20 mouse cellular contexts compared by ENCODE assay signal in genomic region chr11:14031412-14032122, GRCm38 (mm10).
DNase-seq lines count a peak whose midpoint lies in the region; ATAC-seq and TF ChIP-seq lines count a peak whose summit lies in the region.
"Had no signal": no experiment of that assay in that cellular context is flagged by ENCODE, and none has a peak within 500 bp of the region (broad histone marks: within the 10 kb centered on the region; RNA-seq: fewer than 3 reads in every experiment).

No protein-coding gene starts in this region.

- TF ChIP-seq CTCF in hindbrain, postnatal 0 days (IDR thresholded peaks at IDR 0.05; ENCODE audit: low read depth) = no peak

- no peak overlapping the region for H3K9ac ChIP-seq in hindbrain, postnatal 0 days (replicated peaks; ENCODE audit: low read length)
- H3K9ac ChIP-seq in hindbrain, embryonic 12.5 days = no peak overlapping the region
- H3K9ac ChIP-seq in forebrain, embryonic 14.5 days (ENCODE audit: low read length) = no peak overlapping the region
- H3K9ac ChIP-seq in neural tube, embryonic 14.5 days (replicated peaks; ENCODE audit: low read depth, low read length) = no peak overlapping the region
- H3K9ac ChIP-seq: heart, embryonic 15.5 days; liver, embryonic 14.5 days; lung, embryonic 15.5 days; midbrain, embryonic 13.5 days had no signal

- no peak overlapping the region for H3K27ac ChIP-seq in hindbrain, postnatal 0 days
- H3K27ac ChIP-seq in hindbrain, embryonic 12.5 days = no peak overlapping the region
- no peak overlapping the region for H3K27ac ChIP-seq in forebrain, embryonic 14.5 days (ENCODE audit: low read depth, low read length)
- H3K27ac ChIP-seq in neural tube, embryonic 14.5 days (ENCODE audit: low read depth, low read length) = no peak overlapping the region
- H3K27ac ChIP-seq: heart, embryonic 15.5 days; liver, embryonic 14.5 days; lung, embryonic 15.5 days; macrophage; midbrain, embryonic 13.5 days had no signal

- H3K9me3 ChIP-seq in hindbrain, postnatal 0 days (ENCODE audit: low read length) = no peaks in the 10 kb centered on the region
- no peaks in the 10 kb centered on the region for H3K9me3 ChIP-seq in hindbrain, embryonic 12.5 days (replicated peaks)
- no peaks in the 10 kb centered on the region for H3K9me3 ChIP-seq in forebrain, embryonic 14.5 days (replicated peaks; ENCODE audit: control insufficient read depth, low read length)
- no peaks in the 10 kb centered on the region for H3K9me3 ChIP-seq in neural tube, embryonic 14.5 days (ENCODE audit: control insufficient read depth, low read length)
- H3K9me3 ChIP-seq: heart, embryonic 15.5 days; lung, embryonic 15.5 days; midbrain, embryonic 13.5 days had no signal

- H3K4me1 ChIP-seq in hindbrain, postnatal 0 days (ENCODE audit: insufficient read depth, low read length) = no peaks in the 10 kb centered on the region
- H3K4me1 ChIP-seq in hindbrain, embryonic 12.5 days = no peaks in the 10 kb centered on the region
- peaks cover 3% of the 10 kb centered on the region; the same call in 1 of the 2 replicates for H3K4me1 ChIP-seq in forebrain, embryonic 14.5 days (ENCODE audit: control insufficient read depth, insufficient read depth, low read length)
- H3K4me1 ChIP-seq in neural tube, embryonic 14.5 days (ENCODE audit: control insufficient read depth, insufficient read depth, low read length) = no peaks in the 10 kb centered on the region
- H3K4me1 ChIP-seq: heart, embryonic 15.5 days; lung, embryonic 15.5 days; midbrain, embryonic 13.5 days had no signal

- no peaks in the 10 kb centered on the region for H3K36me3 ChIP-seq in hindbrain, postnatal 0 days (ENCODE audit: insufficient read depth, low read length)
- H3K36me3 ChIP-seq in hindbrain, embryonic 12.5 days = no peaks in the 10 kb centered on the region
- H3K36me3 ChIP-seq in forebrain, embryonic 14.5 days (ENCODE audit: control insufficient read depth, insufficient read depth, low read length) = no peaks in the 10 kb centered on the region
- H3K36me3 ChIP-seq in neural tube, embryonic 14.5 days (ENCODE audit: control insufficient read depth, insufficient read depth, low read length) = no peaks in the 10 kb centered on the region
- H3K36me3 ChIP-seq: heart, embryonic 15.5 days; lung, embryonic 15.5 days; midbrain, embryonic 13.5 days had no signal

- no peak overlapping the region for H3K4me2 ChIP-seq in hindbrain, postnatal 0 days (ENCODE audit: low read depth, low read length)
- H3K4me2 ChIP-seq in hindbrain, embryonic 12.5 days (replicated peaks) = no peak overlapping the region
- H3K4me2 ChIP-seq in forebrain, embryonic 14.5 days (ENCODE audit: low read length) = no peak overlapping the region
- no peak overlapping the region for H3K4me2 ChIP-seq in neural tube, embryonic 14.5 days (ENCODE audit: low read depth, low read length)
- H3K4me2 ChIP-seq: heart, embryonic 15.5 days; lung, embryonic 15.5 days; midbrain, embryonic 13.5 days had no signal

- DNase-seq in embryo, embryonic 9.5 days (ENCODE audit: extremely low spot score) = peak; percentile 1
- DNase-seq in embryo, embryonic 10 days (ENCODE audit: low spot score) = no peak
- DNase-seq in hindbrain, postnatal 0 days (ENCODE audit: low spot score) = peak; percentile 24
- peak; percentile 59 for DNase-seq in forebrain, embryonic 14.5 days (ENCODE audit: low spot score)
- DNase-seq in layer of hippocampus, adult 9-11 months = no peak
- DNase-seq: adrenal gland, postnatal 14 days; cerebellum, adult 11 months; cerebellum, postnatal 10 days; gastrocnemius, postnatal 25 days; kidney, adult 11 months; kidney, postnatal 10 days; thymus, postnatal 14 days had no signal

- ATAC-seq in hindbrain, postnatal 0 days = no peak
- no peak for ATAC-seq in hindbrain, embryonic 12.5 days (ENCODE audit: low FRiP score)
- peak; percentile 88 for ATAC-seq in forebrain, embryonic 14.5 days
- peak; percentile 81 for ATAC-seq in neural tube, embryonic 14.5 days (ENCODE audit: low read depth)
- ATAC-seq: CD4-positive, CD25-positive, alpha-beta regulatory T cell, adult 4 months; midbrain, embryonic 13.5 days had no signal

- H3K4me3 ChIP-seq in hindbrain, postnatal 0 days (ENCODE audit: low read length) = no peak overlapping the region
- no peak overlapping the region for H3K4me3 ChIP-seq in hindbrain, embryonic 12.5 days
- H3K4me3 ChIP-seq in forebrain, embryonic 14.5 days (ENCODE audit: low read depth, low read length) = no peak overlapping the region
- H3K4me3 ChIP-seq in neural tube, embryonic 14.5 days (ENCODE audit: low read depth, low read length) = no peak overlapping the region
- H3K4me3 ChIP-seq: heart, embryonic 15.5 days; lung, embryonic 15.5 days; midbrain, embryonic 13.5 days had no signal

- H3K27me3 ChIP-seq in hindbrain, postnatal 0 days (ENCODE audit: insufficient read depth, low read length) = no peaks in the 10 kb centered on the region
- H3K27me3 ChIP-seq in hindbrain, embryonic 12.5 days = no peaks in the 10 kb centered on the region
- no peaks in the 10 kb centered on the region for H3K27me3 ChIP-seq in forebrain, embryonic 14.5 days (replicated peaks; ENCODE audit: control insufficient read depth, insufficient read depth, low read length)
- no peaks in the 10 kb centered on the region for H3K27me3 ChIP-seq in neural tube, embryonic 14.5 days (ENCODE audit: control insufficient read depth, insufficient read depth, low read length)
- H3K27me3 ChIP-seq: heart, embryonic 15.5 days; lung, embryonic 15.5 days; midbrain, embryonic 13.5 days had no signal

Comparison
In these comparisons a context has a peak if more than half of its experiments do, and no peak if none do; other contexts are left out.
1. DNase-seq: peak in embryo, embryonic 9.5 days (single experiment), hindbrain, postnatal 0 days (single experiment) and forebrain, embryonic 14.5 days (single experiment); none in embryo, embryonic 10 days (single experiment) and layer of hippocampus, adult 9-11 months (single experiment).
2. ATAC-seq: peak in forebrain, embryonic 14.5 days (single experiment) and neural tube, embryonic 14.5 days (single experiment); none in hindbrain, postnatal 0 days (single experiment) and hindbrain, embryonic 12.5 days (single experiment).